Mouse (Mus musculus) induced T-regulatory cell, adult 2 months (primary cell): ENCODE measurements at regions not wholly inside any gene's neighbourhood (a gene's known extent, or its start where the extent isn't known, plus 50 kb on each side); places are given as distances from the start of the nearest gene placed in this dataset.
A peak's percentile ranks its signal among the peaks of the same experiment; 100 is the strongest.

Experiments used
- DNase-seq: peaks from one replicate; pipeline ENCODE4 v3.0.0-alpha.2; 2012; ENCODE audit warnings: low read depth

DNA sequence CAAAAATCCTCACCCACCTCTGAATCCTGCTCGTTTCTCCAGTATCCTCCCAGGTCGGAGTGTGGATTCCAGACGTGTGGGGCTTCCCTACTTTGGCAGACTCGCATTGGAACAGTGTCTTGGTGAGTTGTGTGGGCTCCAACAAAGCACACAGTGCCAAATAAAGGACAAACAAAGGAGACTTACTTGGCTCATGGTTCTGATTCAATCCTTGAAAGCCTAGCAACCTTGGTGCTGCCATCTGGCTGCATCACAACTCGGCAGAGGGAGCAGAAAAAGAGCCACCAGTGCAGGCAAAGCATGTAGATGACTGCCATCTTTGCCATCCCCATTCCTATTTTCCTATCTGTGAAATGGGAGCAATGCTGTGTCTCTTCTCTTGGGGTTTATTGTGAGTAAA lies 64.0 kb downstream of the Il9r start:
- DNase-seq = no peak

DNA sequence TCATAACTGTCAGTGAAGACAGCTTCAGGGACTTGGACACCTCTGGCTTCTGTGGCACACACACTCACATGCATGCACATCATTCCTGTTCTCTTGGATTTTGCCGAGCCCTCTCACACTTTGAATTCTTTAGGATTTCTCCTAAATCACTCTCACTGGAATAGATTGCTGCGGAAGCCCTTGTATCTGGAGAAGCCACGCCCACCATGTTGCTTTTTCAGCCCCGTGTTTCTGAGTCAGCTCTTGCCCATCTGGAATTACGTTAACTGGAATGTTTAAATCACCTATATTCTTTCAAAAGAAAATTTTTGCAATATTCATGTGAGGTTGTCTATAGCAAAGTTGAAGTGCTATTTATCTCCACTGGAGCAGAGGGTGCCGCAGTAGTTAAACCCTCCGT lies 66.1 kb downstream of the Il9r start:
- no peak for DNase-seq

DNA sequence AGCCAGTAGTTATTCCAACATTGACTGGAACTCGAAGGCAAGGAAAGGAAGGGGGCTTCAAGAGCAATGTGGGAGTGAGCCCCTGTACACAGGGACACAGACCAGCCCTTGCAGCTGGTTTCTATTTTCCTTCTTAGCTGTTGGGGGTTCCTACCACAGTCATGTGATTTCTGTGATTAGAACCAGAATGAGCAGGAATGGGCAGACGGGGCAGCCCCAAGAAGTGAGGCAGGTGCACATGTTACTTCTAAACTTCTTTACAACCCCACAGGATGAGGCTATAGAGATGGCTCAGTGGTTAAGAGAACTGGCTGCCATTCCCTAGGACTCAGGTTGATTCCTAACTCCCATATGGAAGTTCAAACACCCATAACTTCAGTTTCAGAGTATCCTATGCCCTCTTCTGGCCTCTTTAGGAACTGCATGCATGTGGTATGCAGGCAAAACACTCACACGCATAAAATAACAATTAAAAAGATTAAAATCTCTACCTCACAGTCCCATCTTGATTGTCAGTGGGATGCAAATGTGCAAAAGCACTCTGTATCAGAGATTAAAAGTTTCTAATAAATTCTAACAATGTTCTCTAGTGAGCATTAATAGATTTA lies 68.0 kb downstream of the Il9r start:
- DNase-seq = peak; percentile 81

DNA sequence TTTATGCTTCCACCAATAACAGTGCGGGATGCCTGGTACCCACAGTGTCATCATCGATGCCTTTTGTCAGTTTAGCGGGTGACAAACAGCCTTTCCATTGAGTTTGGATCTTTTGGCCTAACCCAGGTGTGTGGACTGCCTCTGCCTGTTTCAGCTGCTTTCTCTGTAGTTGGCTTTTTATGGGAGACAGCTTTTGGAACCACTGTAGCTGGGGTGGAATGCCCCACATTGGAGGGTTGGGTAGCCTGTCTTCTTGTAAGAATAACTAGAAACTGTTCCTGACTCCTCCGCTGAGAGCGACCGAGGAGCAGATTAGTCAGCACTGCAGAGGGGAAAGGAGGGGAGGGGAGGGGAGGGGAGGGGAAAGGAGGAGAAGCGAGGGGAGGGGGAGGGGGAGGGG lies 71.5 kb downstream of the Il9r start:
- no peak for DNase-seq

DNA sequence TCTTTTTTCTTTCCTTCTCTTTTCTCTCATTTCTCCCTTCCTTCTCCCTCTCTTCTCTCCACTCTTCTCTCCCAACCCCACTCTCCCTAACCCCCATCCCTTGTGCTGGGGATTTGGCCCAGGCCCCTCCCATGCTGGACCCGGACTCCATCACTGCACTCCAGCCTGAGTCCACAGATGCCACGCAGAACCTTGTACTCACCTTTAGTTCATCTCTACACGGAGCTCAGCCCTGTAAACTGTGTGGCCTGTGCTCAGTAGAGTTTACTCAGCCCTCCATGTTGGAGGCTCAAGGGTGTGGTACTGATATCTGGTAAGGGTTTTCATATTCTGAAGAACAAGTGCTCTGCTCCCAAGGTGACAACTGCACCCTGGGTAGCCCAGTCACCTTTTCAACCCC lies 72.1 kb downstream of the Il9r start:
- no peak for DNase-seq

DNA sequence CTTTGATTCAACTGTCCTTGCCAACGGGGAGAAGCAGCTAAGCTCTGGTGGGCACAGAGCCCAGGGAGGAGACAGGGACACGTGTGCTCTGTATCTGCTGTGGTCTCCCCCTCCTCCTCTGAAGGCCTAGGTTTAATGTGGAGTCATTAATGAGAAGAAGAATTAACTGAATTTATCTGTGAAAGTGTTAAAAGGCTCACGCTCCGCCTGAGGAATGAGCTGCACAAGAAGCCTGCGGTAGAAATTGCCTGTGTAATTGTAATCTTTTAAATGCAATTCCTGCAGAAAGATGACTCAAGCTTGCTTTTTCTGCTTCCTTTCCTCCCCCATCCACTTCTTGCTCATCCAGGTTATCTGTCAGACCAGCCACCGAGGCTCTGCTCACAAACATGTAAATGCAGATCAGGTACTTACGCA lies 72.7 kb downstream of the Il9r start:
- DNase-seq = no peak

DNA sequence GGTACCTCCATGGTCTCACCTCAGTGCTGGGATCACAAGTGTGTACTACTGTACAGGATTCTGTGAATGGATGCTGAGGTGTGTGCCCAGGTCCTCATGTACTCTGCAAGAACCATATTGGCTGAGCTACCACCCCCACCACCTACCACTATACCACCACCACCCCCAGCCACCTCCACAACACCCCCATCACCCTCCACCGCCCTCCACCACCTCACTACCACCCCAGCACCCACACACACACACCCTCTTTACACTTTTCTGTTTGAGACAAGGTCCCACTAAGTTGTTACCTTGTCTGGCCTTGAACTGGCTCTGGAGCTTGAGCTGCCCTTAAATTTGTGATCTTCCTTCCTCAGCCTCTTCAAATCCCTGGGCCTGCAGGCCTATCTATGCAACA lies 73.3 kb downstream of the Il9r start:
- DNase-seq = no peak

DNA sequence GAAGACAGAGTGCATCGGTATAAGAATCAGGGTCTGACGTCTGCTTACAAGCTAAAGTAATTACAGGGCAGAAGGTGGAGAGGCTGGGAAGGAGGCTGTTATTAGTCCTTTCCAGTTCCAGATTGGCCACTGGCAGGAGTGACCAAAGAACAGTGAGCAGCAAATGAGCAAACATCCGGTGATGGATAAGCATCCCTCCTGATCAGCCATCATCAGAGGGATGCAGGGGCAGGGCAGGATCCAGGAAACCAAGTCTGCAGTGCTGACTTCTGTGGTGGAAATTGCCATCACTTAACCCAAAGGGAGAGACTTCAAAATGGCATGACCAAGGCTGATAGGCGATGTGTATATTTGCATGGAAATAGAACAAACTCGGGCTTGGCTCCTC lies 73.8 kb downstream of the Il9r start:
- no peak for DNase-seq

DNA sequence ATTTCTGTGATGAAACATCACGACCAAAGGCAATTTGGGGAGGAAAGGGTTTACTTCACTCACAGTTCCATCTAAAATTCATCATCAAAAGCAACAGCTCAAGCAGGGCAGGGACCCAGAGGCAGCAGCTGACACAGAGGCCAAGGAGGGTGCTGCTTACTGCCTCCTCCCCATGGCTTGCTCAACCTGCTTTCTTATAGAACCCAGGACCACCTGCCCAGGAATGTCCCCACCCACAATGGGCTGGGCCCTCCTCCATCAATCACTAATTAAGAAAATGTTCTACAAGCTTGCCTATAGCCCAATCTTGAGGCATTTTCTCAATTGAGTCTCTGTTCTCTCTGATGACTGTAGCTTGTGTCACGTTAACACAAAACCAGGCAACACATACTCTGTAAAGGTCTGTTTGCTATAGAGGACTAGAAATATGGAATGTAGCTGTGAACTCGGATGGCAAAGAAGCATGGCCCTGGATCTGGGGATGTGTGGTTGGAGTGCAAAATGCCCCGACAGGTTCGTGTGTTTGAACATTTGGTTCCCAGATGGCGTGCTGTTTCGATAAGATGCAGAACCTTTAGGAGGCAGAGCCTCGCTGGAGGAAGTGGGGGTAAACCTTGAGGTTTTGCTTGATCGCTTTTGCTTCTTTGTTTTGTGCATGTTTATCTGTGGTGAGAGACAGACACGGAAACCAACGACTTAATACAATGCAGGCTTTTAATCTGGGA lies 74.3 kb downstream of the Il9r start:
- DNase-seq = peak; percentile 58

DNA sequence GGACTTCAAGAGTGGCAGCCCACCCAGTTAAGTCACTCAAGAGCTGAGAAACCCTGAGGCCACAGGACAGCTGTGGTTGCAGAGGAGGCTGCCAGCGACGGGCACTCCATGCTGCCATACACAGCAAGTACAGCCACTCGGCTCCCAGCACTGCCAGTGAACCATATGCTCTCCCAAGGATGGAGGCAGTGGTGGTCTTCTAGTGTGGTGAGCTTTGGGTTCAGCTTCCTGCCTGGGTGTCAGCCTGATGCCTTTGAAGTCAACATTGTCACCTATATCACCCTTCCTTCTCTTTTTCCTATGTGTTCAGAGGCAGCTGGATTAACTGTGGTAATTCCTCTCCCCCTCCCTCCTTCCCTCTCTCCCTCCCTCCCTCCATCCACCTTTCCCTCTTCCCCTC lies 79.5 kb downstream of the Il9r start:
- DNase-seq = no peak

DNA sequence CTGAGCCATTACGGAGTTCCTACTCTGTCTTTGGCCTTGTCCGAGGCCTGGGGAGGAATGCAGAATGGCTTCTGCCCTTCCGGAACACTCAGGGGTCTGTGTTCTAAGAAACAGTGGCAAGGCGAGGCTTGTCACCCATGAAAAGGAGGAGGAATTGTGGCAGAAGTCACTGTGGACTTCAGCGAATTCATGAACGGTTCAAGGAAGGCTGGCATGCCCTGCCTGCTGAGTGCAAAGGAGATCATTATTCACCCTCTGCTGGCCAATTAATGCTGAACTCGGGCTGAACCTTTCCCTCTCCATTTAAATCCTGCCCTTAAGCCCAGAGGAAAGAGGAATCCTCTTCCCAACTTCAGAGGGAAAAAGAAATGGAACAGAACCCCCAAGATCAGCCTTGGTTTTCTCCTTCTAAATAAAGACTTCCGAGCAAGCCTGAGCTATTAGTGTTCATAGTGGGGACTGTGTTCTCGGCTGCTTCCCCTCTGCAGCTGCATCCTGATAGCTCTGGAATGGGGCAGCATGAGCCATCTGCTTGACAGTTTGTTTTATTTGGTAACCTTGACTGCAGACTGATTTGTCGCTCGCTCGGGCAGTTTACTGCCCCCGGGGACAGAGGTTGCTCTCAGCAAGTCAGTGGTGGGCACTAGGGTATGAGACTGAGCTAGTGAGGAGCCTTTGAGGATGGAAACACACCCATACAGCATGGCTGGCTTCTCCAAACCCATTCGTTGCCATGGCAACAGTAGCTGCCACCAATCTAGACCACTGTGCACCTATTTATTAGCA lies 81.0 kb downstream of the Il9r start:
- no peak for DNase-seq

DNA sequence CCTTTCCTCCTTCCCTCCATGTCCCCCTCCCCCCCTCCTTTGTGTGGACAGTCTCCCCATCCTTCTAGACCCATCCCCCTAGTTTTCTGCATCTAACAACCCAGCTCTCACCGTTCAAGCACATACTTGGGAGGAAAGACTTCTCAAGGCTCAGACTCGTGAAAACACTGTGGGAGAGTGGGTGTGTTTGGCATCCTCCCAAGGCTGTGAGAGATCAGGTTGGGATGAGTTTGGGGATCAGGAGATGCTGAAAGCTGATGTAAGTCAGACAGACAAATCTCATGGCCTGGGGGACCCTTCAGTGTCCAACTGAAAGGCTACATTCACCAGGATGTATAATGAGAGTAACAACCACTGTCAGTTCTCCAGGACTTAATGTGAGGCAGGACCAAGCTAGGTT lies 82.1 kb downstream of the Il9r start:
- DNase-seq = no peak

DNA sequence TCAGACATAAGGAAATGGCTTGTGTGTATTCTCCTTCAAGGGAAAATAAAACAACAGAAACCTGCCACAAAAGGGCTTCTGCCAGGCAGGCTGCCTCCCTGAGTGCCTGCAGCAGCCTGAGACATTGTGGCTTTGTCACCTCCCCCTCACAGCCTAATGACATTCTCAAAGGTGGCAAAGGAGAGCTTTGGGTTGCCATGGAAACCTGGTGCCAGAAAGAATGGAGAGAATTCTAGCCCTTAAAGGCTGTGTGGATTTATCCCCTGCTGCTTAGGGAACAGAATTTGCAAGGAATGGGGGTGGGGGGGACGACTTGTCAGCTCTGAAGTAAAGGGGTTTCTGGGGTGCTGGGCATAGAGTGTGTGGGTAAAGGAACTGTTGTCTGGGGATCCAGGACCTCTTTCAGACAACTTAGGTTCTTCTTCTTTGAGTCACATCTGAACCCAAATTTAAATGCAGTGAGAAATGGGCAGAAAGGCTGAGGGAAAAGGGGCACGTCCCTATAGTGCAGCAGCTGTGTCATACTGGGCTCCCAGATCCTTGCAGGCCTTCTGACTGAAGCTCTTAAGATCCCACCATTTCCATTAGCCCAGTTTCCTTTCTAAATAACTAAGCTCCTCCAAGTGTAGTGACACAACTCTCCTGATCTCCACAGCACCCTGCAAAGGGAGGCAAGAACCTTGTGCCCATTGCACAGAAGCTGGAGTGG lies 86.8 kb downstream of the Il9r start:
- peak; percentile 43 for DNase-seq

DNA sequence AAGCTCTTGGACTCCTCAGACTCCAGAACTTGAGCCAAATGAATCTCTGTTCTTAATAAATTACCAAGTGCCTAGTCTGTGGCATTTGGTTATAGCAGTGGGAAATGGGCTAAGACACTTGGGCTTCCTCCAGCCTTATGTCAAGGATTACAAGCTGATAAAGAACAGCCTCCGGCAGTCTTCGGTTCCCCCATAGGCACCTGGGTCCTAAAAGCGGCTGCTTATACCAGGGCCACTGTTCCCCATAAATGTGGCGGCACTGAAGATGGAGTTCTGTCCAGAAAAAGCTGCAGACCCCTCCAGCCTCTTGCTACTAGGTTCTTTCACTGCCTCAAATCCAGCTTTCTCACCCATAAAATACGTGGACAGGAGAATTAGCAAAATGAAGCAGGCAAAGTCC lies 87.6 kb downstream of the Il9r start:
- DNase-seq = no peak

DNA sequence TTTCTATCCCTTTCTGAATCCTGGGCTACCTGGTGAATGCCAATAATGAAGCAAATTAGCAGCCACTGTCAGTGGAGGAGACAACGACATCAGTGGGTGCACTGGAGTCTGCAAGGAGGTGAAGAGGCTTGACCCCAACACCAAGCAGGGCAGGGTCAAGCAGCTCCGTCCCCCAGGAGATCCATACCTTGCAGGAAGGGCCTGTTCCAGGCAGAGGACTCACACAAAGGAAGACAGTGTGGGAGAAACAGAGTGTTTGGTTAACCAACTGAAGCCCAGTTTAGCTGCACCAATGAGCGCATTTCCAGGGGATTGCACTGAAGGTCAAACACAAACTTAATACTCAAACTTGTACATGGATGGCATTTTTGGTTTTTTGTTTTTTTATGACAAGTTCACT lies 88.2 kb downstream of the Il9r start:
- DNase-seq = no peak

DNA sequence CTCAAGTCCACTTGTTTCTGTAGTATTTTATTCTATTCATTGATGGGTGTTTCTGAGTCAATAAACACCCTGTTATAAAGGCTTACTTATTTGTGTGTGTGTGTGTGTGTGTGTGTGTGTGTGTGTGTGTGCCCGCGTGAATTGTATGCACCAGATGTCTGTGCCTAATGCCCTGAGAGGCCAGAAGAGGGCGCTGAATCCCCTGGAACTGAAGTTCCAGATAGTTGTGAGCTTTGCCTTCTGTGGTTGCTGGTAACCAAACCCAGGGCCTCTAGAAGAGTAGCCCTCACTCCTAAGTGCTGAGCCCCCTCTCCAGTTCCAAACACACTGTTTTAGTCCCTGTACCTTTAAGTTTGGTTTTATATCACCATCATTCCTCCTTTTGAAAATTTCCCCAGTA lies 90.2 kb downstream of the Il9r start:
- DNase-seq = peak; percentile 36
